Mouse (Mus musculus): ENCODE measurements around the gene Hebp1.

Hebp1 gene

DNA sequence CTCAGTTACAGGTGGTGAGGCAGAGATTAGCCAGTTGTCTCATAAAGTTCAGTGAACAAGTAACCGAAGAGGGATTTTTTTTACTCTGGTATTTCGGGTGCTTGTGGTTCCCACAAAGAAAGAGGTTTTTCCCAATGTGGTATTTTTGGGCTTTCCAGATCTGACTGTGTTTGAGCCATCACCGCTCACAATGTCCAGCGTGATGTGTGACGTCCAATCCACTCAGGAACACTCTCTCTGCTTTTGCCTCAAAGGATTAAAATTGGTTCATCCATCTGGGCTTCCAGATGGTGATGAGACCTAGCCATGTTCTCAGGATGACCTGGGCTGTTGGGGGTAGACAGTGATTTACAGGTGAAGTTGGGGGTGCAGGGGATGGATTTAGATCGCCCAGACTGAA lies 90.8 kb downstream of the Hebp1 start:
- no peak for DNase-seq

DNA sequence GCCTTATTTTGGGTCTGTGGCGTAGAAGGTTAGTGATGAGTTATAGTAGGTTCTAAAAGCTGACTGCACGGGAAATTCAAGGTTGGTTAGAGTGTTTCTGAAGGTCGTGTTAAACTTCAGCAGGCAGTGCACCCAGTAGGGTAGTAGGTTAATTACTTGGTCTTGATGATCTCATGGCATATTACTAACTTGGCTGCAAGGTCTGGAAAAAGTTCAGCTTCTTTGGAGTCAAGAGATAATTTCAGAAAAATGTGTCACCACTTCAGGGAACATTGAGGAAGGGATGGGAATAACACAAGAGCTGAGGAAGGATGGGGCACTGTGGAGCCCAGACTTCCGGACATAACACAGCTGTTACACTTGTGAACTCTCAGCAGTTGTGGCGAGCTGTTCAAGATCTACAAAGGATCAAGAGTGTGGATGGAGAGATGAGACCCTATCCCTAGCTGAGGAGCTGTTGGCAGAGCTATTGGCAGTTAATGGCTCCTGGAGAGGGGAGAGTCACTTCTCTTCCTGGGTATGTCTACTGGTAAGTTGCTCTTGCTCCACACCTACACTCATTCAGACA lies 95.0 kb downstream of the Hebp1 start:
- DNase-seq: no peak

DNA sequence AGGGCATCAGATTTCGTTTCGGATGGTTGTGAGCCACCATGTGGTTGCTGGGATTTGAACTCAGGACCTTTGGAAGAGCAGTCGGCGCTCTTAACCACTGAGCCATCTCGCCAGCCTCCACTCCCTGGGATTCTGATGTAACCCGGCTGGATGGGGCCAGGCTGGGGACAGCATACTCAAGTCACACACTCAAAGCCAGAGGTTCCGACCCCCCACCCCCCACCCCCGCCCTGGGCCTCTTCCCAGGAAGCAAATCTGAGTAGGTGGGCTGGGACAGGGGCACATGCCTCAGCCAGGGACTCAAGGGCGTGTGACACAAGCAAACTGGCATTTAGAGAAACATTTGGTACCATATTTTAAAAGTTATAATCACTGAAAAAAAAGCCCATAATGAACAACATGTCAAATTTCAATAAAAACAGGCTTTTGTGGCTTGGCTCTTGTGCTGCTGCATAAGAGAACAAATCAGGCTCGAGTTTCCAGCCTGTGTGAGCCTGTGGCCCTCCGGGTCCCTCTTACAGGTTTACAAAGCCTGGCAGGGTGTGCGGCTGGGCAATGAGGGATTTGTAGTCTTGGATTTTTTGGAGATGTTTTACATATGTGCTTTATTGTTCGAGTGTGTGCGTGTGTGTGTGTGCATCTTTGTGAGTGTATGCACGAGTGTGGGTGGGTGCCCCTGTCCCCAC lies 96.9 kb downstream of the Hebp1 start:
- no peak for DNase-seq

DNA sequence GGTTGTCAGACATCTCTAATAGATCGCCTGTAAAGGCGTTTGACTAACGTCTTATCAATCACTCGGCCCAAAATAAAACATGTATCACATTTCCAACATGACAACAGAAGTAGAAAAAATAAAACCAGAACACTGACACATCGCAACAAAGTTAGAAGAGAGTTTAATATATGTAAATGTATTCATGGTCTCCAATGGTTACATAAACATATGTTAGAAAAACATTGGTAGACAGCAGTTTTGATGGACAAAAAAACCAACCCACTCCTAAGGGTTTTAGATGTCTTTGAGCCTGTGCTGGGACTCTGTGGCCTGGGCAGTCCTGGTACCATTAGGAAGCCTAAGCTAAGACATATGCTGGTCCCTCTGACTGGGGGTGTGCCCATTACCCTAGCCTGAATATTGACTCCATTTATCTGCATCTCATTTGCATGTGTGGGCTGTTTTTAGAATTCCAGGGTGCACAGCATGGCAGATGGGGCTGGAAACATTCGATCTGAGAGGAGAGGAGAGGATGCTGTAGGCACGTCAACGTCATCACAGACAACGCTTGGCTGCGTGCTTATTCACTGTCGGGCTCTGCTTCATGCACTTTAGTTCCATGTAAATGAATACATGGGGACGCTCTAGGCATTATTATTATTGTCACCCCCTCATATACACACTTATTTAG lies 104.9 kb downstream of the Hebp1 start:
- no peak for DNase-seq

DNA sequence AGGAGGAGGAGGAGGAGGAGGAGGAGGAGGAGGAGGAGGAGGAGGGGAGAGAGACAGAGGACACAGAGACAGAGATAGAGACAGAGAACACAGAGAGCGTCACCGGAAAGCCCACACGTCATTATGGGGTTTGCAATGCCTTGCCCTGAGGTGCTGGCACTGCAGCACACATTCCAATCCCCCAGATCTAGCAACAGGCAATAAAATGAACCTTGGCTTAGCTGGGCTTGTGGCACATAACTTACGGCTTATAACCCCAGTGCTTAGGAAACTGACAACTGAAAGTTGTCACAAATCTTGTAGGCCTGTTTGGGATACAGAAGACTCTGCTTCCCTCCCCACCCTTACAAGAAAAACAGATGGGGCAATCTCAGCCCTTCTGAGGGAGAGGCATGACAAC lies 107.2 kb downstream of the Hebp1 start:
- no peak for DNase-seq

DNA sequence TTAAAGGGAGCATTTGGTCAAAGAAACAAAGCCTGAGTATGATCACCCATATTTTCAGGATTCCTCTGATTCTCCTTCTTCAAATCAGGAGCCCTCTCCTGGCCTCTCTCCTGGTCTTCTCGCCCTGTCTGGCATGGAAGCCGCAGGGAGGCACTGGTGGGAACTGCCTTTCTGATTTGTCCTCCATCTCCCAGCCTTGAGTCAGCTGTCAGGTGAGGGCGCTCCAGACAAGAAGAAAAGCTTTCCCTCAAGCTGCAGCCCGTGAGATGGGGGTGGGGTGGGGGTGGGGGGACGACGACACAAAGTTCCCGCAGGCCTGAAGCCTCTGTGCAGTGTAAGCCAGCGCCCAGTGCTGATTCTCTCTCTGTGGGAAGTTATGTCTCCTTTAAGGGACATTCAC lies 108.0 kb downstream of the Hebp1 start:
- no peak for DNase-seq

DNA sequence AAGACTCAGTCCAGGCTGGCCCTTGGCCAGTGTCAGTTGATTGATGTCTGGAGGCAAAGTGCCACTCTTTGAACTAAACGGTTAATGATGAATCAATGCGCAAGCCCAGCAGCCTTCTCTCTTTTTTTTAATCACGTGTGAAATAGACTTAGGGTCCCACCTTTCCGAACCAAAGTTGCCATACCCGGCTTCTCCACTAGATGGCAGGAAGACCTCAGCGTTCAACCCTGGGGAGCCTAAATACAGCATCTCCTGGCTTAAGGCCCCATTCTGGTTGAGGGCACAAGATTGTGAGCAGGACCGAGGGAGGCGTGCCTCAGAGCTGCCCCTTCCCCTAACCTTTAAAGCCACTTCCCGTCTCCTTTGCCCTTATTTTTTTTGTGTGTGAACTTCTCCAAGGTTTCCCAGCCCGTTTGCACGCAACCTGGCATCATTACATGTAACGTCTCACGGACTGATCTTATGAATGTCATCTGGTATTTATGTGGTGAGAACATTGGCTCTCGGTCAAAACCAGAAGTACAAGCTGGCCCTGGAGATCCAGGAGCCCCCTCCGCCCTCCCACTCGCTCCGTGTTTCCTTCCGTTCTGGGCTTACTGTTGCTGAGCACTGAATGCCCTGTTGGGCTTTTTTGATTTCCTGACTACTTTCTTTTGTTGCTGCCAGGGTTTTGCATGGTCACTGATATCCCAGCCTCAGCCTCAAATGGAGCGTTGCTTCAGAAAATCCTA lies 109.9 kb downstream of the Hebp1 start:
- peak; percentile 49 for DNase-seq

All from cerebellum, adult 11 months (tissue).